Mouse (Mus musculus): ENCODE measurements around the gene Lcmt1. TPM values are rescaled to one million over a fixed set of nuclear protein-coding genes. Genes with fewer than 3 reads are reported as not detected.

Lcmt1 gene
- polyA plus RNA-seq, 1 experiment from 2014 or later = 86.1 TPM

DNA sequence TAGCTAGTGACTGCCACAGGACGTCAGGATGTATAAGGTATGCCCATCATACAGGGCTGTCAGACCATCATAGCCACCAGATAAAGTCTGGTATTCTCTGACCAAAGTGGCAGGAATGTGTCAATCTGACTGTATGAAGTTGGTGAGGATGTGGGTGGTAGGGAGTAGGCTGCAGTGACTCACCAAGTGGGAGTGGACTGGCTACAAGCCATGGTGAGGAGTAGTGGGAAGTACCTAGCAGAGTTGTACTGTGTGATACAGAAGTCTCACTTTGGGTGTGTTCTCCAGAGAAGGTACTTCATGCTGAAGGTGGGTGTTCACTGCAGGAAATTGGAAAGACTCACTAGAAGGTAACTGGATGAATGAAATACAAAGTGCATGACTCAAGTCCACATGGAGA is 41.5 kb downstream of the Lcmt1 start:
- H3K4me3 ChIP-seq = no peak overlapping the region
- H3K9me3 ChIP-seq = no peaks in the 10 kb centered on the region
- H3K36me3 ChIP-seq = peaks cover 42% of the 10 kb centered on the region
- ATAC-seq (ENCODE audit: low read depth) = no peak
- H3K4me2 ChIP-seq = no peak overlapping the region
- H3K4me1 ChIP-seq (replicated peaks) = no peaks in the 10 kb centered on the region
- no peaks in the 10 kb centered on the region for H3K27me3 ChIP-seq
- H3K27ac ChIP-seq (replicated peaks) = no peak overlapping the region
- no peak overlapping the region for H3K9ac ChIP-seq
- 91% methylated on average over 1 of the region's 1 CpGs for WGBS

GRCm38 (mm10) chr7:123412143-123412542 is 42.6 kb downstream of the Lcmt1 start:
- Histone ChIP-seq H3K36me3 (peaks cover 38% of the 10 kb centered on the region), H3K4me3 (no peak overlapping the region), H3K9me3 (no peaks in the 10 kb centered on the region), H3K4me2 (no peak overlapping the region), H3K27ac (replicated peaks) (no peak overlapping the region), H3K27me3 (no peaks in the 10 kb centered on the region), H3K9ac (no peak overlapping the region), H3K4me1 (replicated peaks) (no peaks in the 10 kb centered on the region)
- no peak for ATAC-seq (ENCODE audit: low read depth)
- WGBS = 88% methylated on average over 3 of the region's 3 CpGs

DNA sequence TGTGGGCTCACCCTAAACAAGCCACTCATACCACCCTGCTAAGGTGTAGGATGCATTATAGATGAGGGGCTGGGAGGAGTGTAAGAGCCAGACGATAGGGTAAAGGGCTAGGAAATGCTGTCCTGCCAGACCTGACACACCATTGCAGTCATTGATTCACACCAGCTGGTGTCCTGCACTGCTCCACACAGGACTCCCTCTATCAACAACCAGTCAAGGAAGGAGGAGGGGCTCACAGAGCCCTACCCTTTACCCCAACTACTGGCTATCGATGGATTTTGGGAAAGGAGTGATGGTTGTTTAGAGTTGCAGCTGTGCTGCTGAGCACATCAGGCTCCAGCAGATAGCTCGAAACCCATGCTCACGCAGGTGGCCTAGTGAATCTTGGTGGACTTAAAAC is 47.2 kb downstream of the Lcmt1 start:
- H3K4me1 ChIP-seq (replicated peaks) = no peaks in the 10 kb centered on the region
- no peaks in the 10 kb centered on the region for H3K27me3 ChIP-seq
- no peaks in the 10 kb centered on the region for H3K9me3 ChIP-seq
- H3K27ac ChIP-seq (replicated peaks) = no peak overlapping the region
- peaks cover 66% of the 10 kb centered on the region for H3K36me3 ChIP-seq
- WGBS = 94% methylated on average over 4 of the region's 4 CpGs
- H3K4me2 ChIP-seq = no peak overlapping the region
- no peak overlapping the region for H3K4me3 ChIP-seq
- no peak for ATAC-seq (ENCODE audit: low read depth)
- H3K9ac ChIP-seq = no peak overlapping the region

DNA sequence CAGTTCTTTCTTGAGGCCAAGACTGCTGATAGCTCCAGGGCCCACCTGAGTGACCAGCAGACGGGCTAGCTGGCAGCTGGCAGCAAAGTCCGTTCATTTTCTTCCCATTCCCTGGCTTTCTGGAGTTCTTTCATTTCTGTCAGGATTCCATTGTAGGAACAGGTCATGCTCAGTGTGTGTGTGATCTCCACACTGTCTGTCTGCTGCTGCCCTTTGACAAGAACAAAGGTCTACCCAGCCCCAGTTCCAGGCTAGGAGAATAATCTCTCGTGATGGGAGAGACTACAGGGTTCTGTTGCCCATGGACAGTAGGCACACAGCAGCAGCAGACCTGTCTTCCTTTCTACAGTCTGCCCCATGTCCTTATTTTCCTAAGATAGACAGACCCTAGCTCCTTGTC is 48.1 kb downstream of the Lcmt1 start:
- Histone ChIP-seq H3K27ac (replicated peaks) (no peak overlapping the region), H3K4me1 (replicated peaks) (no peaks in the 10 kb centered on the region), H3K9me3 (no peaks in the 10 kb centered on the region), H3K9ac (no peak overlapping the region), H3K27me3 (no peaks in the 10 kb centered on the region), H3K4me3 (no peak overlapping the region), H3K4me2 (no peak overlapping the region), H3K36me3 (peaks cover 68% of the 10 kb centered on the region)
- WGBS = 92% methylated on average over 3 of the region's 3 CpGs
- no peak for ATAC-seq (ENCODE audit: low read depth)

GRCm38 (mm10) chr7:123419984-123420383 is 50.4 kb downstream of the Lcmt1 start:
- Histone ChIP-seq H3K27me3 (no peaks in the 10 kb centered on the region), H3K4me2 (no peak overlapping the region), H3K9me3 (no peaks in the 10 kb centered on the region), H3K4me1 (replicated peaks) (no peaks in the 10 kb centered on the region), H3K36me3 (peaks cover 72% of the 10 kb centered on the region), H3K27ac (replicated peaks) (no peak overlapping the region), H3K4me3 (no peak overlapping the region), H3K9ac (no peak overlapping the region)
- ATAC-seq (ENCODE audit: low read depth) = no peak
- 98% methylated on average over 4 of the region's 4 CpGs for WGBS

GRCm38 (mm10) chr7:123421958-123422357 is 52.4 kb downstream of the Lcmt1 start:
- H3K27me3 ChIP-seq = no peaks in the 10 kb centered on the region
- no peaks in the 10 kb centered on the region for H3K4me1 ChIP-seq (replicated peaks)
- 89% methylated on average over 3 of the region's 3 CpGs for WGBS
- no peak overlapping the region for H3K4me3 ChIP-seq
- H3K9me3 ChIP-seq = no peaks in the 10 kb centered on the region
- peaks cover 80% of the 10 kb centered on the region for H3K36me3 ChIP-seq
- H3K9ac ChIP-seq = no peak overlapping the region
- ATAC-seq (ENCODE audit: low read depth) = no peak
- no peak overlapping the region for H3K27ac ChIP-seq (replicated peaks)
- H3K4me2 ChIP-seq = no peak overlapping the region

DNA sequence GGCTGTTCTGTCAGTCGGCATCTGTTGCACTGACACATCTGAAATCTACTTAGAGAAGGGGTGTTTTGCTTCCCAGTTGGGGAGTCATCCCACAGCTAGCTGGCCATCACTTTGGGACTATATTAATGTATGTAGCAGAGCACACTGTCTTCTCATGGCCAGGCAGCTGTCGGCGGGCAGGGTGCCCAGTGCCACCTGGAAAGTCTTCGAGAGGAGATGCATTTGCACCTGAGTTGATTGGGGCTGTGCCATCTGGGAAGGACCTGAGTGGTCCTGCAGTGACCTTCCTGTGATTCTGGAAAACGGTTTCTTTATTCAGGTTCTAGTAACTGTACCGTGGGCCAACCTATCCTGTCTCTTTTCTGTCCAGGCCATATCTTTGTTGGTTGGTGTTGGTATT is 54.7 kb downstream of the Lcmt1 start:
- Histone ChIP-seq H3K4me1 (replicated peaks) (no peaks in the 10 kb centered on the region), H3K27me3 (no peaks in the 10 kb centered on the region), H3K9ac (no peak overlapping the region), H3K36me3 (peaks cover 78% of the 10 kb centered on the region), H3K4me2 (no peak overlapping the region), H3K4me3 (no peak overlapping the region), H3K27ac (replicated peaks) (no peak overlapping the region), H3K9me3 (no peaks in the 10 kb centered on the region)
- no peak for ATAC-seq (ENCODE audit: low read depth)
- 96% methylated on average over 6 of the region's 6 CpGs for WGBS

DNA sequence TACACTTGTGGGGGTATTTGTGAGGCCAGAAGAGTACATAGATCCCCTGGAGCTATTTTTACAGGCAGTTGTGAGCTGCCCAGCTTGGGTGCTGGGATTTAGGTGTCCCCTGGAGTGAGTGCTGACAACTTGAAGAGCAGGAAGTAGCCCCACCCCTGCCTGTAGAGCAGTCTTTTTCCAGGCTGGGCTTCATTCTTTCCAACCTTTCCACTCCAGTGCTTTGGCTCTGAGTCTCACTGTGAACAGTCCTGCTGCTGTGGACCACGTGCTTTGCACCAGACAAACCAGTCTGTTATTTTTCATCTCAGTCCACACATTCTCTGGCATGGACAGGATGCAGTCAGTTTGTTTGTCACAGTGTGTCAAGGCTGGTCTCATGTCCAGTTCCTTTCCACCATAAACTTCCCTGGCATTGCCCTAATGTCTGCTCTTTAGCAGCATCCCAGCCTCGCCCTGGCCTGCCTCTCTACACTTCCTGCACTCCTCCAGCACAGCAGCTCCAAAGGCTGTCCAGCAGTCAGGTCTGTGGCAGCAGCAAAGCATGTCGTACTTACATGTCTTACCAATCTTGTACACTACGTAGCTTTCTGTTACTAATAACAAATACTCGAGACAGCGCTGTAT is 55.7 kb downstream of the Lcmt1 start:
- H3K27ac ChIP-seq (replicated peaks) = no peak overlapping the region
- no peak overlapping the region for H3K9ac ChIP-seq
- peaks cover 76% of the 10 kb centered on the region for H3K36me3 ChIP-seq
- ATAC-seq (ENCODE audit: low read depth) = no peak
- H3K9me3 ChIP-seq = no peaks in the 10 kb centered on the region
- WGBS = 89% methylated on average over 6 of the region's 6 CpGs
- H3K4me1 ChIP-seq (replicated peaks) = no peaks in the 10 kb centered on the region
- H3K4me2 ChIP-seq = no peak overlapping the region
- H3K4me3 ChIP-seq = no peak overlapping the region
- H3K27me3 ChIP-seq = no peaks in the 10 kb centered on the region

DNA sequence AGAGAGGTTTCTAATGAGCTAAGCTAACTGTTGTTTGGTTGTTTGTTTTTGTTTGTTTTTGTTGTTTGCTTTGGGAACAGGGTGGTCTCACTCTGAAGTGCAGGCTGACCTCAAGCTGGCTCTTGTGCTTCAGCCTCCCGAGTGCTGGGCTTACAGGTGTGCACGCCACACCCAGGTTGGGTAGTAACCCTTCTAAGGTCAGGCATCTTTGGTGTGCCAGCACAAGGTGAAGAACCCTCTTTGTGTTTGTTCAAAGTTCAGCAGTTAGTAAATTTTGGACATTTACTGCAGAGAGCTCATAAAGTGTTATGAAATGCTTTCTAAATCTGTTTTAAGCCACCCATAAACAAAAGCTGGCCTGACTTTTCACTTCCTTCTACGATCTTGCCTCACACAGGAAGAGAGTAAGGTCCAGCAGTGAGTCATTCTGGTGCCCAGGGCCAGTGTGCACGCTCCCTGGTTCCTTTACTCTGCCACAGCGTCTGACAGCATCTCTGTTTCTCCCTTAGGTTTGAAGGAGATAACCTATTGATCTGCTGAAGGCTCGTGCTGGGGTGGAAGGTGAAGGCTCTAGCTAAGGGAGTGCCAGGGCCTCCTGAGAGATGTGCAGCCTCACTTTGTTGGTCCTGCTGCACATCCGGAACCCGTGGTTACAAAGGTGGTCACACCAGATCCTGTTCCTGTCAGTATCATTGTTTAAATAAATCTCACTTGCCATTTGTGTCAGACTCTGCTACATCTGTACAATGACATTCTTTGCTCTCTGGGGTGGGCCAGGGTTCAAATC is 60.2 kb downstream of the Lcmt1 start:
- no peak overlapping the region for H3K9ac ChIP-seq
- 87% methylated on average over 8 of the region's 8 CpGs for WGBS
- no peaks in the 10 kb centered on the region for H3K27me3 ChIP-seq
- peaks cover 58% of the 10 kb centered on the region for H3K36me3 ChIP-seq
- H3K4me1 ChIP-seq (replicated peaks) = no peaks in the 10 kb centered on the region
- H3K4me2 ChIP-seq = no peak overlapping the region
- ATAC-seq (ENCODE audit: low read depth) = no peak
- no peak overlapping the region for H3K27ac ChIP-seq (replicated peaks)
- no peak overlapping the region for H3K4me3 ChIP-seq
- peaks cover 4% of the 10 kb centered on the region; the same call in 1 of the 2 replicates for H3K9me3 ChIP-seq

DNA sequence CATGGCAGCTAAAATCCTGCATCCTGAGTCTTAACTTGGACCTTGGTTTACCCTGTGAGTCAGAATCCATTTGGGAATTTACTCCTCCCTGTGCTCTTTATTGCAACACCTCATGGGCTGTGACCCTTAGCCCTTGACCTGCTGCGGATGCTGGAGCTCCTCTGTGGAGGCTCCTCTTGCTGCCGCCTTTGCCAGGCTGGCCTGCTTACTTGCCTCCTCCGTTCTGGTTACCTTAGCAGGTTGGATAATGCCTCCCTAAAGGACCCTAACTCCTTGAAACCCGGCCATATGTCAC is 60.8 kb downstream of the Lcmt1 start:
- H3K9ac ChIP-seq = no peak overlapping the region
- WGBS = 76% methylated on average over 4 of the region's 4 CpGs
- no peak for ATAC-seq (ENCODE audit: low read depth)
- peaks cover 4% of the 10 kb centered on the region; the same call in 1 of the 2 replicates for H3K9me3 ChIP-seq
- H3K4me2 ChIP-seq = no peak overlapping the region
- H3K27ac ChIP-seq (replicated peaks) = no peak overlapping the region
- H3K4me3 ChIP-seq = no peak overlapping the region
- no peaks in the 10 kb centered on the region for H3K27me3 ChIP-seq
- H3K36me3 ChIP-seq = peaks cover 53% of the 10 kb centered on the region
- H3K4me1 ChIP-seq (replicated peaks) = no peaks in the 10 kb centered on the region

DNA sequence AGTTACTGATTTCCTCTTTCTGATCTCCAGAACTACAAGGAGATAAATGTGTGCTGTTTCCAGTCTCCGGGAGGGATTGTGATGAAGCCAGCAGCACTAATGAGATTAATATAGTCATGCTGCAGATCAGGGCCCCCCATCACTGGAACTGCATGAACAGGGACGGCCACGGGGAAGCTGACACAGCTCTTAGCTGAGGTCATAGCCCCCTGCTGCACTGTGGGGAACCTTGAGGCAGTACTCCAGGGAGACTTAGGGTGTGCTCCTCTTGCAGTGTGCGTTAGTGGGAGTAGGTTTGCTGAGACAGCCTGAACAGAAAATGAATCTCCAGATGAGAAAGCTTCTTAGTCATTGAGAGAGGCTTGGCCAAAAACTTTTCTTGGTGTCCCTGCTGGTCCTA is 61.6 kb downstream of the Lcmt1 start:
- no peak overlapping the region for H3K4me2 ChIP-seq
- no peaks in the 10 kb centered on the region for H3K4me1 ChIP-seq (replicated peaks)
- H3K9me3 ChIP-seq = peaks cover 4% of the 10 kb centered on the region; the same call in 1 of the 2 replicates
- no peak overlapping the region for H3K9ac ChIP-seq
- H3K27me3 ChIP-seq = no peaks in the 10 kb centered on the region
- ATAC-seq (ENCODE audit: low read depth) = no peak
- WGBS = 83% methylated on average over 4 of the region's 4 CpGs
- H3K36me3 ChIP-seq = peaks cover 47% of the 10 kb centered on the region
- no peak overlapping the region for H3K27ac ChIP-seq (replicated peaks)
- no peak overlapping the region for H3K4me3 ChIP-seq

- H3K36me3 ChIP-seq = no peaks in the 10 kb centered on the region
- no peaks in the 10 kb centered on the region for H3K4me1 ChIP-seq (replicated peaks)
- ATAC-seq (ENCODE audit: low read depth) = no peak
- no peaks in the 10 kb centered on the region for H3K27me3 ChIP-seq
- 84% methylated on average over 1 of the region's 1 CpGs for WGBS
- H3K9me3 ChIP-seq = peaks cover 3% of the 10 kb centered on the region; the same call in 1 of the 2 replicates
- no peak overlapping the region for H3K4me2 ChIP-seq
- H3K9ac ChIP-seq = no peak overlapping the region
- no peak overlapping the region for H3K4me3 ChIP-seq
- H3K27ac ChIP-seq (replicated peaks) = no peak overlapping the region
Observed at GRCm38 (mm10) chr7:123442079-123442478, 72.5 kb downstream of the Lcmt1 start.

- no peaks in the 10 kb centered on the region for H3K9me3 ChIP-seq
- no peaks in the 10 kb centered on the region for H3K4me1 ChIP-seq (replicated peaks)
- no peak overlapping the region for H3K27ac ChIP-seq (replicated peaks)
- no peak overlapping the region for H3K4me3 ChIP-seq
- ATAC-seq (ENCODE audit: low read depth) = no peak
- WGBS = 93% methylated on average over 2 of the region's 2 CpGs
- no peak overlapping the region for H3K9ac ChIP-seq
- no peak overlapping the region for H3K4me2 ChIP-seq
- no peaks in the 10 kb centered on the region for H3K27me3 ChIP-seq
- H3K36me3 ChIP-seq = no peaks in the 10 kb centered on the region
Observed at GRCm38 (mm10) chr7:123448794-123449193, 79.2 kb downstream of the Lcmt1 start.
